Mouse (Mus musculus) midbrain, embryonic 11.5 days (tissue): ENCODE data around the gene Gm19402. TPM values are rescaled to one million over a fixed set of nuclear protein-coding genes. Genes with fewer than 3 reads are reported as not detected.

Source experiments
- ATAC-seq: fragments of 200-750 bp; cut with Nextera tagmentation; 2 replicates; pipeline ENCODE4 v1.8.0; 2017; ENCODE audit warnings: moderate TSS enrichment, moderate library complexity; ENCODE audit not compliant: low FRiP score
- DNase-seq: peaks from one replicate; pipeline ENCODE4 v3.0.0; 2015; ENCODE audit warnings: low spot score; ENCODE audit errors: missing footprints
- H3K27ac ChIP-seq: fragments of 300-500 bp; sonication (generic); 2 replicates; pipeline ENCODE4 v1.5.1; 2014; ENCODE audit warnings: low read depth, low read length
- H3K27me3 ChIP-seq: fragments of 300-500 bp; sonication (generic); 2 replicates; pipeline ENCODE4 v1.6.1; 2014; ENCODE audit warnings: mild to moderate bottlenecking, low read length, moderate library complexity, mixed read lengths; ENCODE audit not compliant: control insufficient read depth, insufficient read depth
- H3K36me3 ChIP-seq: fragments of 300-500 bp; sonication (generic); 2 replicates; pipeline ENCODE4 v1.6.1; 2014; ENCODE audit warnings: mild to moderate bottlenecking, low read length, moderate library complexity, mixed read lengths; ENCODE audit not compliant: control insufficient read depth, insufficient read depth
- H3K4me1 ChIP-seq: fragments of 300-500 bp; sonication (generic); 2 replicates; pipeline ENCODE4 v1.6.1; 2014; ENCODE audit warnings: low read length; ENCODE audit not compliant: control insufficient read depth, insufficient read depth
- H3K4me2 ChIP-seq: fragments of 300-500 bp; sonication (generic); 2 replicates; pipeline ENCODE4 v1.6.1; 2014; ENCODE audit warnings: mild to moderate bottlenecking, moderate library complexity
- H3K4me3 ChIP-seq: fragments of 300-500 bp; sonication (generic); 2 replicates; pipeline ENCODE4 v1.5.1; 2014; ENCODE audit warnings: low read depth, low read length
- H3K9ac ChIP-seq: fragments of 300-500 bp; sonication (generic); 2 replicates; pipeline ENCODE4 v1.6.1; 2014; ENCODE audit warnings: low read length
- H3K9me3 ChIP-seq: fragments of 300-500 bp; sonication (generic); 2 replicates; pipeline ENCODE4 v1.6.1; 2016; ENCODE audit warnings: low read length; ENCODE audit not compliant: control insufficient read depth
- WGBS: fragments of 180-500 bp; shearing (Covaris S2); extraction: QIAGEN DNeasy Blood & Tissue Kit; methylation state at CpG from one replicate; pipeline ENCODE4 v1.1.7; 2014; 5-methylcytosine and 5-hydroxymethylcytosine counted together
- polyA plus RNA-seq: library from polyadenylated mRNA; unstranded; fragments of >200 nt; fragmentation: Nextera tagmentation; extraction: Ambion mirVana; gene quantifications from 2 replicates; pipeline ENCODE4 v1.2.1, GENCODE M21; 2014

Gm19402 gene
- polyA plus RNA-seq, 1 experiment from 2014 or later: not detected

GRCm38 (mm10) chr10:77677562-77677961, 13.0 kb downstream of the Gm19402 start:
- WGBS: under 1% methylated on average over 35 of the region's 35 CpGs
- Histone ChIP-seq H3K9ac (no peak overlapping the region), H3K27ac (no peak overlapping the region), H3K9me3 (no peaks in the 10 kb centered on the region), H3K27me3 (peaks cover 21% of the 10 kb centered on the region), H3K36me3 (no peaks in the 10 kb centered on the region), H3K4me1 (peaks cover 6% of the 10 kb centered on the region; the same call in 1 of the 2 replicates), H3K4me2 (peak overlapping the region; percentile 54), H3K4me3 (peak overlapping the region; percentile 20)
- DNase-seq: peak; percentile 86
- ATAC-seq: 0 out of 2 replicates have a peak, but pooled peaks have one; percentile 35

GRCm38 (mm10) chr10:77673765-77674164, 16.8 kb downstream of the Gm19402 start:
- H3K27ac ChIP-seq: no peak overlapping the region
- DNase-seq: no peak
- no peak overlapping the region for H3K4me3 ChIP-seq
- peaks cover 21% of the 10 kb centered on the region for H3K27me3 ChIP-seq
- H3K4me1 ChIP-seq: peaks cover 6% of the 10 kb centered on the region; the same call in 1 of the 2 replicates
- 54% methylated on average over 13 of the region's 13 CpGs for WGBS
- H3K4me2 ChIP-seq: no peak overlapping the region
- no peak overlapping the region for H3K9ac ChIP-seq
- no peaks in the 10 kb centered on the region for H3K9me3 ChIP-seq
- H3K36me3 ChIP-seq: no peaks in the 10 kb centered on the region
- no peak for ATAC-seq

- H3K9me3 ChIP-seq: no peaks in the 10 kb centered on the region
- peak; percentile 51 for DNase-seq
- peaks cover 2% of the 10 kb centered on the region; the same call in 1 of the 2 replicates for H3K27me3 ChIP-seq
- ATAC-seq: no peak
- no peak overlapping the region for H3K9ac ChIP-seq
- H3K4me1 ChIP-seq: no peaks in the 10 kb centered on the region
- no peak overlapping the region for H3K4me3 ChIP-seq
- no peak overlapping the region for H3K4me2 ChIP-seq
- no peak overlapping the region for H3K27ac ChIP-seq
- H3K36me3 ChIP-seq: no peaks in the 10 kb centered on the region
- 82% methylated on average over 4 of the region's 4 CpGs for whole genome bisulfite sequencing
Observed at GRCm38 (mm10) chr10:77671519-77671918, 19.0 kb downstream of the Gm19402 start.

- Histone ChIP-seq H3K4me1 (no peaks in the 10 kb centered on the region), H3K27ac (no peak overlapping the region), H3K9ac (no peak overlapping the region), H3K4me3 (no peak overlapping the region), H3K27me3 (no peaks in the 10 kb centered on the region; the same call in 1 of the 2 replicates), H3K4me2 (no peak overlapping the region), H3K36me3 (no peaks in the 10 kb centered on the region), H3K9me3 (no peaks in the 10 kb centered on the region)
- WGBS: 79% methylated on average over 4 of the region's 4 CpGs
- DNase-seq (no peak), ATAC-seq (no peak)
Observed at GRCm38 (mm10) chr10:77670710-77671109, 19.8 kb downstream of the Gm19402 start.

GRCm38 (mm10) chr10:77667402-77667801, 23.2 kb downstream of the Gm19402 start:
- Histone ChIP-seq H3K27ac (no peak overlapping the region), H3K9ac (no peak overlapping the region), H3K27me3 (no peaks in the 10 kb centered on the region), H3K36me3 (no peaks in the 10 kb centered on the region), H3K4me1 (no peaks in the 10 kb centered on the region), H3K4me2 (no peak overlapping the region), H3K4me3 (no peak overlapping the region), H3K9me3 (no peaks in the 10 kb centered on the region)
- no peak for ATAC-seq
- 88% methylated on average over 4 of the region's 4 CpGs for WGBS
- DNase-seq: no peak

GRCm38 (mm10) chr10:77666342-77666741, 24.2 kb downstream of the Gm19402 start:
- Histone ChIP-seq H3K4me3 (no peak overlapping the region), H3K4me2 (no peak overlapping the region), H3K9ac (no peak overlapping the region), H3K36me3 (no peaks in the 10 kb centered on the region), H3K27ac (no peak overlapping the region), H3K9me3 (no peaks in the 10 kb centered on the region), H3K4me1 (no peaks in the 10 kb centered on the region), H3K27me3 (no peaks in the 10 kb centered on the region)
- 89% methylated on average over 8 of the region's 8 CpGs for WGBS
- ATAC-seq: no peak
- DNase-seq: no peak

- Histone ChIP-seq H3K27me3 (no peaks in the 10 kb centered on the region), H3K4me2 (no peak overlapping the region), H3K36me3 (no peaks in the 10 kb centered on the region), H3K4me1 (no peaks in the 10 kb centered on the region), H3K9me3 (no peaks in the 10 kb centered on the region), H3K9ac (no peak overlapping the region), H3K4me3 (no peak overlapping the region), H3K27ac (no peak overlapping the region)
- no peak for DNase-seq
- no peak for ATAC-seq
- WGBS: 62% methylated on average over 43 of the region's 43 CpGs
Observed at GRCm38 (mm10) chr10:77663949-77664665, 26.4 kb downstream of the Gm19402 start.

GRCm38 (mm10) chr10:77658286-77658994, 32.1 kb downstream of the Gm19402 start:
- 84% methylated on average over 15 of the region's 15 CpGs for WGBS
- DNase-seq (no peak), ATAC-seq (no peak)
- no peak overlapping the region for H3K4me3 ChIP-seq
- no peaks in the 10 kb centered on the region for H3K27me3 ChIP-seq
- H3K9me3 ChIP-seq: no peaks in the 10 kb centered on the region
- no peak overlapping the region for H3K9ac ChIP-seq
- no peaks in the 10 kb centered on the region for H3K36me3 ChIP-seq
- H3K27ac ChIP-seq: no peak overlapping the region
- no peaks in the 10 kb centered on the region for H3K4me1 ChIP-seq
- no peak overlapping the region for H3K4me2 ChIP-seq

- H3K4me2 ChIP-seq: no peak overlapping the region
- no peak overlapping the region for H3K9ac ChIP-seq
- no peak overlapping the region for H3K27ac ChIP-seq
- WGBS: 86% methylated on average over 9 of the region's 9 CpGs
- DNase-seq (no peak), ATAC-seq (no peak)
- H3K4me3 ChIP-seq: no peak overlapping the region
- no peaks in the 10 kb centered on the region for H3K4me1 ChIP-seq
- no peaks in the 10 kb centered on the region for H3K36me3 ChIP-seq
- H3K27me3 ChIP-seq: no peaks in the 10 kb centered on the region
- H3K9me3 ChIP-seq: no peaks in the 10 kb centered on the region
Observed at GRCm38 (mm10) chr10:77652046-77652445, 38.5 kb downstream of the Gm19402 start.
